Mouse (Mus musculus) lung, adult 2 months (tissue): ENCODE results near the gene Cox7a1.

Source experiments
- CTCF ChIP-seq: fragments of 200-500 bp; IDR thresholded peaks from 2 replicates; pipeline ENCODE4 v1.5.1; 2011; ENCODE audit warnings: mild to moderate bottlenecking, low read length, control low read depth; ENCODE audit not compliant: insufficient read depth
- POLR2A ChIP-seq: fragments of 200-500 bp; IDR thresholded peaks from 2 replicates; pipeline ENCODE4 v1.6.1; 2011; ENCODE audit warnings: low read depth, mild to moderate bottlenecking, control low read depth, low read length, borderline replicate concordance; ENCODE audit errors: extremely low read depth

DNA sequence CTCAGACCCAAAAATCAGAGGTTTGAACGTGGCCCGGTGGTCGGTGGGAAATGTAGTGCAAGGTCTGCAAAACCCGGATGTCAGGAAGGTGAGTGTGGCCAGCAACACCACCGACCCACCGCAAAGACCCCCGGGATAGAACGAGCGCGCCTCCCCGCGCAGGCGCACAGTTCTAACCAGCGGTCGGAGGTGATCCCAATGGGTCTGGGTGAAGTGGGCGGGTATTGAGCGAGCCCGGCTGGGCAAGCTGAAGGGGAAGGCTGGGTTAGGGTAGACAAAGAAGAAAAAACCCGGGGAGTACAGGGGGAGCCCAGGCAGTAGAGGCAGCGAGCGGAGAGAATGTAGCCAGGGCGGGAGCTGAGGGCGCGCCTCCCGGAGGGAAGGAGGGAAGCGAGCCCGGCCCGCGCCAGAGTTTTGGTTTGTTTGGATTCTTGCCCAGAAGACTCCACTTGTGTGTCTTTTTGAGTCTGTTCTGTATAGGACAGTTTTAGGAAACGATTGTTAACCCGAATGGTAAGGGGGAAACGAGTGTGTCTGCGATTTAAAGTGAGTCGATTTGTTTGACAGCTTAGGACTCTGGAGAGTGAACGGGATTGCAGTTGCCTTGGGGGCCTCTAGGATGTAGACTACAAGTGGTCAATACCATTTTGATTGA, 40.3 kb upstream of the Cox7a1 start:
- TF ChIP-seq CTCF (no peak), POLR2A (no peak)
